Mouse (Mus musculus): ENCODE measurements at regions not wholly inside any gene's neighbourhood (a gene's known extent, or its start where the extent isn't known, plus 50 kb on each side); places are given as distances from the start of the nearest gene placed in this dataset.
"Not testable (repeated sequence)": the region's sequence is repeated elsewhere in the genome, so short reads cannot be mapped to it uniquely, and the experiment has no call there.

DNA sequence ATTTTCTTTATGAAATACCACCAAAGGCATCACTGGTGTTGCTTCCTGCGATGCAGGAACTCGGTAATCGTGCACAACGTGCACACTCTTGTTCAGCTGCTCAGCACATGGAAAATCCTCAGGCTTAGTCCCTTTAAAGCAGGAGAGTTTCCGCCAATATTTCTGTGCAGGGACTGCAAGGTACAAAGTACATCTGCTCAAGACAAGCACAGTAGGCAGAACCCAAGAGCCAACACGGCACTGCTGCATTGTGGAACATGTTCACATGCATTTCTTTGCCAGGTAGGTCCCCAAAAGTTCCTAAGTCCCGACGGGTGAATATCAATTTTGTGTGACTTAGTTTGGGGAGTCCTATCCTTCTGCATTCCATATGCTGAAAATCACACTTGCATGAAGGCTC, 808.0 kb upstream of the Pou3f3 start:
- DNase-seq (ENCODE audit: low spot score), result no peak

DNA sequence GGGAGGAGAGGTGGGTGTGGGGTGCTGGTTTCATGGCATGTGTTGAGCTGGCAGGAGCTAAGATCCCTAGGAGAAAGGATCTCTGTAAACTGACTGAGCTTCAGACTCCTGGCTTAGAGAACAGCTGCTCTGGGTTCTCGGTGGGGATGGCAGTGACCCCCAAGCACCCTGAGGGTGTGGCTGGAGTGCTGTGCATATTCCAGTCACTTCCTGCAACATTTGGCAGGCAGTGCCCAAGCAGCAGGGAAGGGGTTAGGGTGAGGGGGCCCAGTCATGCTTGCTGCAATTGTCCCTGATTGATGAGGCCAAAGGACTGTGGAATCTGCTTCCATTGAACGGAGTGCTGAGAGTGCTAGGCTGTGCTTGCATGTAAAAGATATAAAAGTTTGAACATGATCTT, 807.4 kb upstream of the Pou3f3 start:
- no peak for DNase-seq (ENCODE audit: low spot score)

DNA sequence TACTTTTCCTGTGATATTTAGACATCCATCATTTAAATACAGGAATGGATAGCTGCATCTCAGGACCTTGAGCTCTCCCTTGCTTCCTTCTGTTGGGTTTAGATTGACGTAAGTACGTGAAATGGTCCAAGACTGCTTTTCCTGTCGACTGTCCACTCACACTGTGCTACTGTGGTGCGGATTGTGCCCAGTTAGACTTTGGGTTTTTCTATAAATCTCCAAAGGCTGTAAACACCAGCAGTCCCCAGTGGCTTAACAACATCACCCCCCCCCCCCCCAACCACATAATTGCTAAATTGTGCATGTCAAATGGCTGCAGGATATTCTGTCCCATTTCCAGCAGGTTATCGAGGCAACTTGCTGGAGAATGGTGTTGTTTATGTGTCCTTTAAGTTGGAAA, 806.6 kb upstream of the Pou3f3 start:
- no peak for DNase-seq (ENCODE audit: low spot score)

DNA sequence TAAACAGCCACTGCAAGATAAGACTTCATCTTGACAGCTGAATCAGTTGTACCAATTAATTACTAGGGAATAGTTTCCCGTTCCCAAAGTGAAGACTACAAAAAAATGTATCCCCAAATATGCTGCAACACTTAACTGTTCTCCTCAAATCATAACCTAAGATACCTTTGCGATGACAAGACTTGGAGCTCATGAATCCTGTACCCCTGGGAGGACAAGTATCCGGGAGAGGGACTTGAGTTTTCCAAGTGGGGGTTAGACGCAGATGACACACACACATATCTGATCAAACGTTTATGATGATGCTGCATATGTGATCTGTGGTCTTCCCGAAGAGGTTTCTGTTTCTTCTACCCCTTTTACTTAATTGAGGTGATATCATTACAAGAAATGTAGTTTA, 805.6 kb upstream of the Pou3f3 start:
- DNase-seq (ENCODE audit: low spot score), result no peak

DNA sequence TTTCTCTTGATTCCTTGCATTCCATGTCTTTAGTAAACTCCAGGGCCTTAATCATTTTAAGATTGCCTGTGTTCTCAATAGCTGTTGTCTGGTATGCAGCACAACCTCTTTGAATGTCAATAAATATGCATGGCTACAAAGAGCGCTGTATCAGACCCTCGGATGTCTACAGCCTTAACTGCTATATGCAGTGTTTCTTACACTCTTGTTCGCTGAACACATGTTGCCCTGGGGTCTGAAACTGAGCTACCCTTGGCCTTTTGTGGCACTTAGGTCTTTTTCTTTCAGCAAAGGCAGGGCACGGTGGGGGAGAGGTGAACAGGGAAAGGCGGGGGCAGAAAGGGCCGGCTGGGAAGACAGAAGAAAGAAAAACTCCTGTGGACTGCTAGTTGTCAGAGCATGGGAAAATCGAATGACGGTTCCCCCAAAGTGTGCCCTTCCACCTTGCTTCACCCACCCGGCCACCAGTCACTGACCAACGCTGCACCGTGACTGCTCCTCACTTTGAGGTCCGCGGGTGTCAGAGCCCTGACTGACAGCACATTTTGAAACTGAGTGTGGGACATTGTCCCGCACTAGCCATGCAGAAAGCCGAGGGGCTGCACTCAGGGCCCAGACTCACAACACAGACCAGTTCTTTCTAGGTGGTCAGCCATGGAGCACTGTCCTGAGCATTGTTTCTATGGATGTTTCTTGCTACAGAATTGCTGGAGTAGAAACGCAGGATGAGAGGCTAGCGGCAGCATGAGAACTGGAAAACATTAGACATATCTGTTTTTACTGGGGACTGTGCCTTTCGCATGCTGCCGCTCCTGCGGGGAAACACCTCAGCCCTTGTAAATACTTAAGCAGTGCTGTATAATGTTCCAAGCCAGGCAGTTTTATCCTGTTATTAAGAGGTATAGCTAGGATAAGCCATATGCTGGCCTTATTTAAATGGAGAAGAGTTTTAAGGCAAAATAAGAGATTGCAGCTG, 804.6 kb upstream of the Pou3f3 start:
- DNase-seq (ENCODE audit: low spot score), result no peak

DNA sequence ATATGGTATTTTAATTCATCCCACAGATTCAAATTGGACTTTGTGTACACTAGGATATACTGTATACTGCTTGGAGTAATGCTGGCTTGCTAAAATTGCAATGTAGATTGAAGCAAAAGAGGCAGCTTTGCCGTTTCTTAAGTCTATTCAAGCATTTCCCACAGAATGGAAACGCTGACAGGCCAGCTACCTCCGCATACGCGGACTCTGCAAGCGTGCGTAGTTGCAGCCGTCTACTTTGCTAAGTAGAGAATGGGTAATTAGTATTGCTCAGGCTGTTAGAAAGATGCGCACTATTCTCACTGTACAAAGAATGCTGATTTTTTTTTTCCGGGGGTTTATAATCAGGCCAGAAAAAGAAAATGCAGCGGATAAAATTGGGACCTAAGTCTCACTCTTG, 803.8 kb upstream of the Pou3f3 start:
- DNase-seq (ENCODE audit: low spot score), result no peak

DNA sequence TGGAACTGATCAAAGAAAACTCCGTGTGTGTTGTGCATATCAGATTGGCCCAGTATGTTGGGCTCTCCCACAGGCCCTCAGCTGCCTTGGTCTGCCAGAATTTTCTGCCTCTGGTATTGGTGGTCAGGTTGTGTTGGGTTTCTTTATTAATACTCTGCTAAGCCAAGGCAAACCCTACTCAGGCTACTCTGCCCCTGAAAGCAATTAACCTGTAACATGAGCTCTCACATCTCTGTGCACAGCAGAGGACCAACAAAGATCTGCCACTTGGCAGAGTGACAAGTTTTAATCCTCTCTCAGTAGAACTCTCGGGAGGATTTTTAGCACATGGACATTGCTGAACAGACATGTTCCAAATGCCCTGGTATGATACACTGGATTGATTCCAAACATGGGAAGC, 803.2 kb upstream of the Pou3f3 start:
- DNase-seq (ENCODE audit: low spot score), result no peak

DNA sequence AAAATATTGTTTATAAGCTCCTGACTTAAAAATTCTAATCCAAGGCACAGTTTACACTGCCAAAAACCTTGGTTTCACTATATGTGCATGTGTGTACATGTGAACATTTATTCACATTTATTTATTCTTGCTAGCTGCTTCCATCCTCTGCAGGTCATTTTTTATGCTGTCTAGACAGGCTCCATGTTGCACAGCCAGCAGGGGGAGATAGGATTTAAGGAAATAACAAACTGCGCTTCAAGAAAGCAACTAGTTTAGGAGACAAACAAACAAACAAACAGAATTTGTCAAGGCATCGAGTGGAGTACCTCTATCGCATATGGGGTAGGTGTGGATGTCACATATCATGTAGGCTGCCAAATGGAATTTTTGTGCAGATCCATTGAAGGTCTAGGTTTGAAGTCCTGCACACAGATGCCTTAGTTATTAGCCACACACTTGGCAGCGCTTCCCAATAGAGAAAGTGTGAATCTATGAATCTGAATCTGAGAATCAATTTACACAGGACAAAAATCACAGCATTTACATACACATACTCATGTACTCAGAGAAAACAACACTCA, 797.7 kb upstream of the Pou3f3 start:
- DNase-seq (ENCODE audit: low spot score), result peak; percentile 48

DNA sequence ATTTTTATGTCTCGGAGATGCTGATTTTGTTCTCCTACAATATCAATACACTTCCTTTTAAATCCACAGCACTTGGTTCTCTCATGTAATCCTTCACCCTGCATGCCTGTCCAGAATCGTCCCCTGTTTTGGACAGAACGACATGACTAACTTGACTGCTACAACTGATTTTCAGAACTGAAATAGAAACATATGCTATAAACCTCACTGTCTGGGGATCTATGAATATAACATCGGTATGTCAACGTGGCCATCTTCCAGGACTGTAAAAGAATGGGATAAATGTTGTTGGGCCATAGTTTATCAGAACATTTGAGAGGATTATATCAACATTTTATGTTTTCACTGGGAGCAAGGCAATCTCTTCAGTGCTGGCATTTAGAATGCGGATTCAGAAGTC, 795.2 kb upstream of the Pou3f3 start:
- DNase-seq (ENCODE audit: low spot score), result no peak

DNA sequence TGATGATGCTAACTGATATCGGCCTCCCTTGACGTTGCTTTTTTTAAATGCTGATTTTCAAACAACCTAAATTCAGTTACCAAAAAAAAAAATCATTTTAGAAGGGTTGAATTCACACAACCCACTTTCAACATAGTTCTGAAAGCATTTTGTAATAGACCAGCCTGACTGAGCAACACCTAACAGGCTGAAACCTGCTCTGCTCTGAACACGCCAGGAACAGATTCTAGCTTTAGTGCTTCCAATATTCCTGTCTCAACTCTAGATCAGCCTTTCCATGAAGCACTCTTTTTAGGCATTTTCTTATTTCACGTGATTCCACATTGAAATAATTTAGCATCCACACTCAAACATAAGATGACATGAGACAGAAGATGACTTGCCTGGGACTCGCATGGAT, 789.6 kb upstream of the Pou3f3 start:
- no peak for DNase-seq (ENCODE audit: low spot score)

DNA sequence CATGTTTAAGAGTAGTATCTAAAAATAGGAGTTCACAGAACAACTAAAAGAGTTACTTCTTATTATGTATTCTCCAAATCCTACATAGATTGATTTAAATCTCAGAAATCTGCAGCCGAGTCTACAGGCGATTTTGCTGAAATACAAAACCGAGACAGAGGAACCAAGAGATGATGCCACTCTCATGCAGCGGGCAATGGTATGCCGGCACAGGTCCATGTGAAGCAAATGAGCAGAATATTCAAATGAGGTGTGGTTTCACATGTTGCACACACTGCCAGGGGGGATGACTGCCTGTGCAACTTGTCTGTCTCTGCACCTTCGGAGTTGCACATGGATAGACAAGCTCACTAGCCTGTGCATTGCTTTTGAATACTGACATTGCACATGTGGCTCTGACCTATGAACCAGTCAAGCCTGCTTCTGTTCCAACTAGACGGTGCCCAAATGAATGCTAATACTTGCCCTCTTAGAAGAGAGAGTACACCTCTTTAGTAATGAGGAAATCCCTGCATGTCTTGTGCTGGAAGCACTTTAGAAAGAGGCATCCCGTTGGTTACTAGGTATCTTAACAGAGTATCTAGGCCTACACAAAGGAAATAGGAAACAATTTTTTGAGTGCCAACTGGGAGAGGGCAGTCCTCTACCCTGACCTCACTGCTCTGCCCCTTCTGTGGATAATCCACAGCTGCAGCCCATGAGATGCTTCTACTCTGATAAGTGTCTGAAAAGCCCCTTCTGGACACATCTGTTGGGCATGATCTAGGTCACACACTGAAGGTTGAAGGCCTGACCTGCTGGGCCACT, 787.4 kb upstream of the Pou3f3 start:
- no peak for DNase-seq (ENCODE audit: low spot score)

DNA sequence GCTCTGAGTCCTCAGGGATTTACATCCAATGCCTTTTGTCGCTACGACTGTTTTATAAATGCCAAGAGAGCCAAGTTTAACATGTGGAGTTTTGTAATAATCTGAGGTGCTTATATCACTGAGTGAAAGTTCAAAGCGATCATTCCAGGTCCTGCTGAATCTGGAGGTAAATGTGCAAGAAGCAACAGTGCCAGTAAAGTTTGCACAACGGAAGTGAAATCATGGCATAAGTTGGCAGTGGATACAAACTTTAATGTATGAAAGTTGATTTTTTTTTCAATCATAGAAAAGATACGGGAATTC, 786.8 kb upstream of the Pou3f3 start:
- DNase-seq (ENCODE audit: low spot score), result no peak

DNA sequence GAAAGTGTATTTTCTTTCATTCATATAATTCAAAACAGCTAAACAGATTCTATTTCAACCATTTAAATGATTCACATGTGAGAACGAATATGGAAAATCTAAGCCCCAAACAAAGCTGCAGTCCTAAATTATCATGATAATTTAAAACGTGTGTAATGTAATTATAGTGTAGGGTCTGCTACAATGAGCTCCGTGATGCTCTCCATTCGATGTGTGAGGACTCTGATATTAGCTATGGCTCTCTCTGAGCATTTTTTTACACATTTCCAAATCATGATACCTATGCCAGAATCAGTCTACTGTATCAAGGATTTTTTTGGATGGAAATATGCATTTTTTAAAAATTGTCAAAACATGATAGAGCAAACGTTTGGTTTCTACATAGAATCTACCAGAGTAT, 785.8 kb upstream of the Pou3f3 start:
- no peak for DNase-seq (ENCODE audit: low spot score)

DNA sequence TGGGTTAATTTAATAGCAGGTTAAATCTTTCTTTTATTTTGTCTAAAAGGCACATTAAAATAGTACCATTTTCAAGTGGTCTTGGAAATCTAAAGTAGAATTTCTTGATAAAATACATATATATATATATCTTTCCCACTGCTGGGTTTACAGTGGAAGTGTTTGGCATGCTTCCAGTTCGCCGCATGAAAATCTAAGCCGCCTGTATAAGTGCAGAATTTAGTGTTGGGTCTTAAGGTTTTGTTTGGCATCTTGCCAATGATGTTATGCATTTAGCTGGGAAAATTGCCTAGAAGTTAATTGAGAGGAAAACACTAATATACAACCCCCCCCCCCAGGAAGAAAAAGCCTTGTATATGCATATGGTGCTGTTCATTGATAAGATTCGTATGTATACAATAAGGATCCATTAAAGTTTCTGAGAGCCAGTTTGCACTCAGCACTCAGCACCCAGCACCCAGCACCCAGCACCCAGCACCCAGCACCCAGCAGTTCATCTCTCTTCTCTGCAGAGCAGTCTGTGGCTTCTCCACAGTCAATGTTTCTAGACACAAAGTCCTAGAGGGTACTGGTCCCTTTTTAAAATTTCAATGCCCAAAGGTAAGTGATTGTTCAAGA, 778.7 kb upstream of the Pou3f3 start:
- no peak for DNase-seq (ENCODE audit: low spot score)

DNA sequence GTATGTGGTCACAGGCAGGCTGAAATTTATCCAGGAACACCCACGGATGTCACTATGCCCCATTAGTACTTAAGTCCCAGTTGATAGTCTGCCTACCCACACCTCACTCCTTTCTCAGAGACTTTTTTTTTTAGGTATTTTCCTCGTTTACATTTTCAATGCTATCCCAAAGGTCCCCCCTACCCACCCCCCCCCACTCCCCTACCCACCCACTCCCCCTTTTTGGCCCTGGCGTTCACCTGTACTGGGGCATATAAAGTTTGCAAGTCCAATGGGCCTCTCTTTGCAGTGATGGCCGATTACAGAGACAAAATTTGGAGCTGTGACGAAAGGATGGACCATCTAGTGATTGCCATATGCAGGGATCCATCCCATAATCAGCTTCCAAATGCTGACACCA, 777.8 kb upstream of the Pou3f3 start:
- not testable (repeated sequence) for DNase-seq (ENCODE audit: low spot score)

DNA sequence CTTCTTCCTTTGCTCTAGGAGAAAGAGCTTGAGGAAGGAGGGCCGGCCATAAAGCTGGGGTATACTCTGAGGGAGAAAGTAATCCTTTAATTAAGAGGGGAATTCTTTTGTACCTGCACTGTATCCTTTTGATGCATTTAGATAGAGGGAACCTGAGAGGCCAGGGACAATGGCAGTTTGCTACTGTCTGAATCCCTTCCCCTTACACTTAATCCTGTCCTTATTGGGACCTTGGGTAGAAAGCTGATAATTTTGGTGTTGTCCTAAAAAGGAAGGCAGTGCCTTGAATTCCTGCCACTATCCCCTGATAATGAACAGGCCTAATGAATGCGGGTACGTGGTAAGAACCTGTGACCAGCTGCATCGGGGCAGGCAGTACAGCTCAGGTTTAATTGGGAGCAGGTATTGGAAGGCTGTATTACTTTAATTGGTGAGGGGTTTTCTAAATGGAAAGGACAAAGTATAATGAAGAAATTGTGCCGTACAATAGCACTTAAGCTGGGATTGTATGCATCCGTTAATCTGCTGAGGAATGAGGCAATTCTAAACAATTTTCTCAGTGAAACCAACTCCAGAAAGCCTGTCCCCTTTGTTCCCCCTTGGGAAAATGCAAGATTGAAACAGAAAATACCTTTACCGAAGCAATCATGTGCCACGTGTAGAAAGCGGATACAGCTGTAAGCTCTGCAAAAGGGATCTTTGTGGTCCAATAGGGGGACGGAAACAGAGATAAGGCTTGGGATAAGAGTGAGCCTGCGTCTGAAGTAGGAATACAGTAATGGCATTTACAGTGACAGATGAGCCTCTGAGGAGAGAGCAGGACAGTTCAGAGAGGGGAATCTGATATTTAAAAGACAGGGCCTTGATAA, 776.9 kb upstream of the Pou3f3 start:
- DNase-seq (ENCODE audit: low spot score), result no peak

DNA sequence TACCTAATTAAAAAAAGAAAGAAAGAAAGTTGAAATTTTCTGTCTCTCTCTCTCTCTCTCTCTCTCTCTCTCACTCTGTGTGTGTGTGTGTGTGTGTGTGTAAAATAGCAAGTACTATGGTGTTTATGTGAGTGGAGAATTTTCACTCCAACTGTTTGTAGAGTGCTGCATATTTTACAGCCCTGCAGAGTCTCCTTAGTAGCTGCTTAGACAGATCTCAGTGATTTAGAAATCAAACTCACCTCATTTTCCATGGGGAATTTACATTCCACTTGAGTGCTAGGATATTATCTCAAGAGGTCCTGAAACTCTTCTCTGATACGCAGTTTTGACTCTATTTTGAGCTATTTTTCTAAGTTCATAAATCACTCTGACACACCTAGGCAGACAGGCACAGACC, 761.8 kb upstream of the Pou3f3 start:
- no peak for DNase-seq (ENCODE audit: low spot score)

DNA sequence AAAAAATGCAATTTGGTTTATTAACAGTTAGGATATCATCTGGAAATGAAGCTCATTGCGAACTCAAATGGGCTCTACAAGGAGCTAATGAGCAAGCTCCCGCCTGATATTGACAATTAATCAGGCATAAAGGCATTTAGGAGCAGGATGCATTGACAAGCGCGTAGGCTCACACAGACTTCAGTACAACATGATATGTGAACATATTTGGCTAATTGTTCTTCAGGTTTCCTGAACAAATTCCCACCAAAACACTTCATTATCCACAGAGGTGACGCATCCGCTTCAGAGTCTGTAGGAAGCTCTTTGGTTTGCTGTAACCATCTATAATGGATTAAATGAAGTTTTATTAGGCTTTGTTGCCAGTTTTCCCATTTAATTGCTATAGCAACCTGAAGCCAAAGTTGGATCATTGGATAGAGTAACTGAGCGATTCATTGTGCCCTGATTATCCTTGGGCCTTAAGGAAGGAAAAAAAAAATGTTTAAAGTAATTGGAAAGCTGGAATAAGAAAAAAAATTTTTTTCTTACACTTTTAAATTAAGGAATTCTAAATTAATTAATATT, 759.6 kb upstream of the Pou3f3 start:
- no peak for DNase-seq (ENCODE audit: low spot score)

DNA sequence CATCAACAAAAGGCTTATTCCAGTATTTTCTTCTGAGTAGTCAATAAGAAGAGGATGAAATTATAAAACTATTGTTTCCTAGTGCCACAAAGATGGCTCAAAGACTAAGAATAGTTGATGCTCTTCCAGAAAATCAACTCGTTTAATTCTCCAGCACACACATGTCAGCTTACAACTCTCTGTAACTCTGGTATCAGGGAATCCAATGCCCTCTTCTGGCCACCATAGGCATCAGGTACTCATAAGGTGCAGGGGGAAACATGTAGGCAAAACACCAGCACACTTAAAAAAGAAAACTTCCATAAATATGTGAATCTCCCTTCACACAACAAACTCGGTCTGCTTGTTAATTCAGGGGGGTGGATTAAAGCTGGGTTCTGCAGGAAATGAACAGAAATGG, 734.6 kb upstream of the Pou3f3 start:
- no peak for DNase-seq (ENCODE audit: low spot score)

DNA sequence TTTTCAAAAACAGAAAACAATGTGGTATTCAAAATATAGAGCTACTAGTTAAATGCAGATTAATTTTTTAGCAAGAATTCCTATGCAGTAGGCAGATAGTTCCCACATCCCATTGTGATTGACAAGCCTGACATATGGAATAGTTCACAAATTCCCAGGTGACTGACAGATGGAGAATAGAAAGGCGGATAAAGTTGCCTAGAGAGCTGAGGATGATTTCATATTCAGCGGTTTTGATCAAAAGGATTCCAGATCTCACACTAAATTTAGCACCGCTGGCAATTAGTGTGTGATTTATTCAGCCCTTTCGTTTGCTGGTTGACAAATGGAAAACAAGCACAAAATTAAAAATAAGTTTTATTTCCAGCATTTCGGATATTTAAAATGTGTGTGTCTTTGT, 714.0 kb upstream of the Pou3f3 start:
- no peak for DNase-seq (ENCODE audit: low spot score)

DNA sequence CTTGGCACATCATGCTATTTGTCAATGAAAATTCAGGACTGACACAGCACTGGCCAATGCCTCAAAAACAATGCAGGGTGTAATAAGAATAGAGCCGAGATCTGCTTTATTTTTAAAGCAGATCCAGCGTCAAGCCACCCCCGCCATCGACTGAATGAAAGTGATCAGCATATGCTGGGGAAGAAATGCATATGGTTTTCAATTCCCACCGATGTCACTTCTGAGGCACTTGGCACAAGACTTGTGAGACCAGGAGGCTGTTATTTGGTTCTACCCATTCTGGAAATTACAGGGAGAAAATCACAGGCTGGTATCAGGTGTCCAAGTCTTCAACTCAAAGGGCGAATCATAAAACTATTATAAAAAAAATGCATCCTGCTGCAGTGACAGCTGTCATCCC, 689.3 kb upstream of the Pou3f3 start:
- DNase-seq (ENCODE audit: low spot score), result no peak

All from layer of hippocampus, adult 9-10 months (tissue).